Mouse (Mus musculus) G1E (cell line): ENCODE results near the gene Mto1. TPM values are rescaled to one million over a fixed set of nuclear protein-coding genes. Genes with fewer than 3 reads are reported as not detected.

Source experiments
- ATAC-seq: 2 replicates; pipeline ENCODE4 v1.8.0; 2016; ENCODE audit warnings: mild to moderate bottlenecking; ENCODE audit not compliant: insufficient number of reproducible peaks, poor library complexity, low FRiP score, severe bottlenecking; ENCODE audit errors: extremely low read depth
- DNase-seq: peaks from one replicate; pipeline ENCODE4 v3.0.0; 2012; ENCODE audit warnings: low spot score
- H3K27me3 ChIP-seq: 2 replicates; pipeline ENCODE4 v1.6.1; 2012; ENCODE audit warnings: mild to moderate bottlenecking, low read length, inconsistent platforms; ENCODE audit not compliant: insufficient read depth
- H3K36me3 ChIP-seq: replicated peaks from 2 replicates; pipeline ENCODE3; 2012; ENCODE audit warnings: mild to moderate bottlenecking, inconsistent platforms
- H3K4me1 ChIP-seq: 2 replicates; pipeline ENCODE4 v1.6.1; 2012; ENCODE audit warnings: low read depth, low read length, inconsistent platforms, mixed read lengths; ENCODE audit not compliant: insufficient read depth
- H3K4me3 ChIP-seq: 2 replicates; pipeline ENCODE4 v1.5.1; 2012; ENCODE audit warnings: low read depth, mild to moderate bottlenecking, inconsistent platforms, low read length, moderate library complexity, mixed read lengths
- H3K9me3 ChIP-seq: replicated peaks from 2 replicates; pipeline ENCODE4 v1.6.1; 2012; ENCODE audit warnings: inconsistent platforms
- CTCF ChIP-seq: IDR thresholded peaks from 2 replicates; pipeline ENCODE4 v1.5.1; 2012; ENCODE audit warnings: low read depth, low read length, inconsistent platforms, mixed read lengths
- GATA1 ChIP-seq: IDR thresholded peaks from 2 replicates; pipeline ENCODE4 v1.6.1; 2012; ENCODE audit warnings: borderline replicate concordance, low read length, inconsistent platforms, mixed read lengths
- GATA2 ChIP-seq: IDR thresholded peaks from 2 replicates; pipeline ENCODE4 v1.6.1; 2012; ENCODE audit warnings: low read depth, low read length, inconsistent platforms, borderline replicate concordance
- POLR2AphosphoS5 ChIP-seq: IDR thresholded peaks from 2 replicates; pipeline ENCODE4 v1.6.1; 2012; ENCODE audit warnings: low read depth, low read length, inconsistent platforms; ENCODE audit not compliant: insufficient replicate concordance
- TAL1 ChIP-seq: conservative IDR thresholded peaks from 2 replicates; pipeline ENCODE4 v1.6.1; 2012; ENCODE audit warnings: low read depth, low read length, inconsistent platforms, mixed read lengths
- polyA plus RNA-seq: library from polyadenylated mRNA; stranded (reverse); fragments of >175 nt; gene quantifications from 2 replicates; pipeline ENCODE4 v1.2.3, GENCODE M21; 2012
- total RNA-seq, 2 experiments: library from RNA; stranded (forward) in 1 of 2; stranded (reverse) in 1 of 2; fragments of 200-1000 nt in 1 of 2; fragments of >200 nt in 1 of 2; fragmentation: Nextera tagmentation in 1 of 2; gene quantifications; 2 replicates each; pipeline ENCODE4 v1.2.3; 2014 to 2017

The Mto1 gene
- total and polyA plus RNA-seq, 3 experiments, result 13.7 to 41.4 (median 35.1) TPM

DNA sequence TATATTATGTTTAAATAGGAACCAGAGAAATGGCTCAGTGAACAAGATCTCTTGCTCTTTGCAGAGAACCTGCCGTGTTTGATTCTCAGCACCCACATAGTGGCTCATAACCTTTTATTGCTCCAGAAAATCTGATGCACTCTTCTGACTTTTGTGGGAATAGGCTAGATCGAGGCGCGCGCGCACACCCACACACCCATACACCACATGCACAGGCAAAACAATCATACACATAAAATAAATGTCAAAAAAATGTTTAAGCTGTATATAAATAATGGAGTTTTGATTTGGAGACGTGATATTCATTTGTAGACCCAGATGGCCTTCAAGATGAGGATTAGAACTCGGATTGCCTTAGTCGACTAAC is 419 bp upstream of the Mto1 start:
- TF ChIP-seq CTCF, result no peak
- TF ChIP-seq POLR2AphosphoS5, result no peak
- no peak for TF ChIP-seq GATA1
- Histone ChIP-seq H3K9me3 (peaks cover 7% of the 10 kb centered on the region), H3K4me1 (peaks cover 30% of the 10 kb centered on the region), H3K36me3 (peaks cover 29% of the 10 kb centered on the region), H3K27me3 (peaks cover 14% of the 10 kb centered on the region), H3K4me3 (peak overlapping the region; percentile 98)
- DNase-seq (no peak), ATAC-seq (no peak)

DNA sequence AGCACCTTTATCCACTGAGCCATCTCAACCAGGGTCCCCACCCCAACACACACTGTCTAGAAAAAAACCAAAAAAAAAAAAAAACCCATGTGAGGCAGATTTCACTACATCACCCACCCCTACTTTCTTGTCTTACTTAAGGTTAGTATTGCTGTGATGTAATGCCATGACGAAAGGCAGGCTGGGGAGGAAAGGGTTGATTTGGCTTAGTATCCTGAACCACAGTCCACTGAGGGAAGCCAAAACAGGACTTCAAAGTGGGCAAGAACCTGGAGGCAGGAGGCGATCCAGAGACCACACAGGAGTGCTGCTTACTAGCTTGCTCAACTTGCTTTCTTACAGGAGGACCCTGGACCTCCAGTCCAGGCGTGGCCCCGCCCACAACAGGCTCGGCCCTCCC is 2.4 kb downstream of the Mto1 start:
- TF ChIP-seq GATA1 (no peak), GATA2 (no peak), CTCF (no peak), POLR2AphosphoS5 (no peak), TAL1 (no peak)
- Histone ChIP-seq H3K27me3 (peaks cover 3% of the 10 kb centered on the region; the same call in 1 of the 2 replicates), H3K4me1 (peaks cover 53% of the 10 kb centered on the region), H3K4me3 (no peak overlapping the region; the same call in 1 of the 2 replicates), H3K9me3 (no peaks in the 10 kb centered on the region), H3K36me3 (peaks cover 55% of the 10 kb centered on the region)
- no peak for DNase-seq
- ATAC-seq, result no peak

DNA sequence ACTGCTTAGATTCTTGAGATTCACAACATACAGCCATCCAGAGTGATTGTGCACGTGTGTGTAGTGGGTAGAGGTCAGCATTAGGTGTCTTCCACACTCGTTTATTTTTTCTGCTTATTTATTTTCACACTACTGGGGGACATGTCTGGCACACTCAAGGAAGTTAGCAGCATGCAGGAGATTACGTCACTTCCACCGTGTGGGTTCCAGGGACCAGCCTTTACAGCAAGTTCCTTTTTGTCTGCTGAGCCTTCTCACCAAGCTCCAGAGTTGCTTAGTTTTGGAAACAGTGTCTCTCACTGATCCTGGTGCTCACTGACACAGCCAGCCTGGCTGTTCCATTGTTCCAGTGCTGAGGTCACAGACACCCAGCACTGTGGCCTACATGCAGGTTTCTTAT is 3.4 kb downstream of the Mto1 start:
- peaks cover 64% of the 10 kb centered on the region for H3K36me3 ChIP-seq
- TF ChIP-seq TAL1, result no peak
- TF ChIP-seq GATA1, result no peak
- no peak for TF ChIP-seq GATA2
- TF ChIP-seq CTCF, result no peak
- TF ChIP-seq POLR2AphosphoS5, result no peak
- H3K4me3 ChIP-seq, result no peak overlapping the region
- H3K27me3 ChIP-seq, result no peaks in the 10 kb centered on the region
- DNase-seq, result peak; percentile 14
- H3K9me3 ChIP-seq, result no peaks in the 10 kb centered on the region
- ATAC-seq, result no peak
- peaks cover 53% of the 10 kb centered on the region for H3K4me1 ChIP-seq

DNA sequence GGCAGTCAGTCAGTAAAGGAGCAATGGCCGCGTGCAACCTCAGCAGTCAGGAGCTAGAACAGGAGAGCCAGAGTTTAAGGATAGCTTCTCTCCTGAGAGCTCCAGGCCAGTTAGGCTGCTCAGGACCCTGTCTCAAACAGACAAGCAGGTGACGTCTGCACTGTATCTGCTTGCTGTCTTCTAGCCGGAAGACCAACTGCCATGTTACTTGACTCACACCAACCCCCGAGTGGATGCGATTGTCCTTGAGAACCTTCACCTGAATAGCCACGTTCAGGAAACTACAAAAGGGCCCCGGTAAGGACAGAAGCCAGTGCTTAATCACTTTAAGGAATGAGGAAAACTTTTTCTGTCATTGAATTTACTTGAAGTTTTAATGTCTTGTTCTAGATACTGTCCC is 9.0 kb downstream of the Mto1 start:
- Histone ChIP-seq H3K36me3 (peaks cover 92% of the 10 kb centered on the region), H3K9me3 (no peaks in the 10 kb centered on the region), H3K27me3 (no peaks in the 10 kb centered on the region), H3K4me1 (peaks cover 26% of the 10 kb centered on the region), H3K4me3 (no peak overlapping the region)
- DNase-seq (no peak), ATAC-seq (no peak)
- no peak for TF ChIP-seq GATA2
- TF ChIP-seq TAL1, result no peak
- TF ChIP-seq POLR2AphosphoS5, result no peak
- no peak for TF ChIP-seq CTCF
- TF ChIP-seq GATA1, result no peak

DNA sequence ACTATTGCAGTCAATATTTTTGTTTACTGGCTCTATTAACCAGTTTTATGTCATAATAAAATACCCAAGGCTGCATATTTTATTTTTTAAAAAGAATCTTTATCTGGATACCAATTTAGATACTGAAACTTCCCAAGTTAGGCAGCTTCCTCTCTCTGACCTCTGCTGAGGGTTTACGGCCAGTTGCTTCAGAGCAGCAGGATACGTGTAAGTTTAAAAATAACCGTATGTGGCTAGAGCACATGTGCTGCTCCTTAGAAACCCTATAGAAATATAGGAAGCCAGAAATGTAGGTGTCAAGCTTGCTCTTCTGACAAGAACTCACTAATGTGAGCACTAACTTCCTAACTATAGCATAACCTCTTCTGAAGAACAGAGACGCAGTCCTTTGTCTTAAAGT is 15.3 kb downstream of the Mto1 start:
- Histone ChIP-seq H3K4me1 (no peaks in the 10 kb centered on the region), H3K9me3 (no peaks in the 10 kb centered on the region), H3K27me3 (no peaks in the 10 kb centered on the region), H3K4me3 (no peak overlapping the region), H3K36me3 (peaks cover 93% of the 10 kb centered on the region)
- DNase-seq, result no peak
- no peak for ATAC-seq
- no peak for TF ChIP-seq TAL1
- no peak for TF ChIP-seq CTCF
- no peak for TF ChIP-seq GATA1

DNA sequence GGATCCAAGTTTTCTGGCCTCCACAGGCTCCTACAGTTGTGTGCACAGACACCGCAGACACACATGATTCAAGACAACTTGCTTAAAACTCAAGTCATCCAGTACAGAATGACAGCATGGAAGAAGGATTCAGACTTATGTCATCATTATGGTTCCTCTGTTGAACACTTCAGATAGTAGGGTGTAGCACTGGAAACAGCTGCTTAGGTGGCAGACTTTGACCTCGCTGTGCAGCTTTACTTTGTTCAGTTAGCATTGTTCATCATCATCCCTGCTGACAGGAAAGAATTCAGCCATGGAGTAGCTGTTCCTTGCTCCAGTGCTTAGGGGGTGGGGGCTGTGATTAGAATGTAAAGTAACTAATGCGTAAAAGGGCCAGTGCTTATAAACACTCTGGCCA is 17.7 kb downstream of the Mto1 start:
- Histone ChIP-seq H3K9me3 (no peaks in the 10 kb centered on the region), H3K4me3 (no peak overlapping the region), H3K36me3 (peaks cover 95% of the 10 kb centered on the region), H3K27me3 (no peaks in the 10 kb centered on the region), H3K4me1 (no peaks in the 10 kb centered on the region)
- ATAC-seq, result no peak
- no peak for DNase-seq
- TF ChIP-seq TAL1 (no peak), CTCF (no peak), GATA2 (no peak), GATA1 (no peak), POLR2AphosphoS5 (no peak)

DNA sequence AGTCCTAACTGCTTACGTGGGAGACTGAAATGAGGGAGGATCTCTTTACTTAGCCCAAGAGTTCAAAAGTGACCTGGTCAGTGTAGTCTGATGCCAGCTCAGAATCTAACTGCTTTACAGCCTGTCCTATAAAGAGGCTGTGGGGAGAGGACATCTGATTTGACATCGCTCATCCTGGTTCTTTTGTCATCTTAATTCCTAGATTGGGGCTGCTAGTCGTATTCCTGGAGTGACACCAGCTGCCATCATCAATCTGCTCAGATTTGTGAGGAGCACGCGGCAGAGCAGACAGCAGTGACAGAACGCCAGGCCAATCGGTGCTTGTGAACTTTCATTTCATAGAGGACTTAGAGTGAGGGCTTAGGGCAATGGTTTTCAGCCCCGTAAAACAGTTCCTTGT is 25.6 kb downstream of the Mto1 start:
- Histone ChIP-seq H3K27me3 (no peaks in the 10 kb centered on the region), H3K9me3 (no peaks in the 10 kb centered on the region), H3K4me3 (no peak overlapping the region), H3K4me1 (peaks cover 10% of the 10 kb centered on the region), H3K36me3 (peaks cover 83% of the 10 kb centered on the region)
- TF ChIP-seq GATA2 (no peak), GATA1 (no peak), POLR2AphosphoS5 (peak; percentile 91; the same call in 1 of the 2 replicates), TAL1 (no peak)
- ATAC-seq (no peak), DNase-seq (no peak)
